Comparison of ENCODE assay signal across 11 mouse cellular contexts in the genomic region with DNA sequence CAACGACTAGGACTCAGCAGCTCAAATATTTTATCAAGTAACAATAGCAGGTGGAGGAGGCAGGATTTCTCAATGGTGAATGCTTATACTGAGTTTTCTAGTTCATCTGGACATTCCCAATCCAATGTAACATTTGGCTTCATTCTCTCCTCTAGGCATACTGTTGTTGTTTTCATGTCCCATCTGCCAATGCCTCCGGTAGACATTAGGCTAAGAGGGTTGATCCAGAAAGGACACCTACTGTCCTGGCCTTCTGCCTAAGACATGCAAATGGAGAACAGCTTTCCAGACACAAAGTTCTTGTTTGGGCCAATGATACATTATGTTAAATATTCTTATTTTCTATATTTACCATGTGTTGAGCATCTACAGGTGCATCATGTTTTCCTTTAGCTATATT.
"Had no signal": no experiment of that assay in that cellular context is flagged by ENCODE, and none has a peak within 500 bp of the region (broad histone marks: within the 10 kb centered on the region; RNA-seq: fewer than 3 reads in every experiment).

No protein-coding gene starts in this region.

- DNase-seq: kidney, postnatal 25 days; layer of hippocampus, adult 9-11 months; liver, embryonic 13.5 days; lung, adult 2 months; lung, postnatal 14 days; lung, postnatal 4 days; midbrain, embryonic 14.5 days; thymus, postnatal 25 days had no signal

- H3K27ac ChIP-seq: kidney, postnatal 0 days; layer of hippocampus, adult 2 months; liver, embryonic 13.5 days; stomach, postnatal 0 days had no signal

- H3K36me3 ChIP-seq: liver, embryonic 13.5 days had no signal

- H3K9me3 ChIP-seq: liver, embryonic 13.5 days had no signal

- H3K4me1 ChIP-seq: liver, embryonic 13.5 days had no signal

- H3K4me3 ChIP-seq: layer of hippocampus, adult 2 months; liver, embryonic 13.5 days had no signal
